Comparison of ENCODE assay signal across 8 mouse cellular contexts in genomic region chr16:22439499-22440177, GRCm38 (mm10). TPM values are rescaled to one million over a fixed set of nuclear protein-coding genes. Genes with fewer than 3 reads are reported as not detected.
DNase-seq lines count a peak whose midpoint lies in the region; ATAC-seq and TF ChIP-seq lines count a peak whose summit lies in the region.

Gene Etv5 (minus strand): TSS chr16:22439719.

- no peaks in the 10 kb centered on the region for H3K36me3 ChIP-seq in hindbrain, embryonic 10.5 days
- H3K36me3 ChIP-seq in lung, postnatal 0 days (ENCODE audit: insufficient read depth, low read length) = no peaks in the 10 kb centered on the region

- peak within 1 kb of the TSS; percentile 71 for H3K9ac ChIP-seq in lung, postnatal 0 days (replicated peaks; ENCODE audit: low read depth)

- peak within 1 kb of the TSS; percentile 97 for H3K4me2 ChIP-seq in lung, postnatal 0 days (replicated peaks; ENCODE audit: low read depth, low read length)

- DNase-seq in MN1 (ENCODE audit: low spot score) = peak; percentile 98
- peak; percentile 100 for DNase-seq in cerebellum, adult 9-10 months
- peak; percentile 99 for DNase-seq in hindbrain, embryonic 10.5 days (ENCODE audit: low spot score)
- DNase-seq in layer of hippocampus, adult 9-11 months = peak; percentile 100
- peak; percentile 100 for DNase-seq in lung, postnatal 0 days (ENCODE audit: low spot score)
- DNase-seq in ovary, postnatal 14 days (ENCODE audit: low spot score) = peak; percentile 97
- peak; percentile 97 for DNase-seq in thymus, postnatal 14 days

- ATAC-seq in frontal cortex, adult (ENCODE audit: low TSS enrichment) = peak; percentile 93
- ATAC-seq in lung, postnatal 0 days = peak; percentile 96

- H3K4me1 ChIP-seq in hindbrain, embryonic 10.5 days (replicated peaks) = peaks cover 60% of the 10 kb centered on the region
- peaks cover 9% of the 10 kb centered on the region; the same call in 1 of the 2 replicates for H3K4me1 ChIP-seq in lung, postnatal 0 days (ENCODE audit: insufficient read depth, low read depth, low read length)

- no peak for TF ChIP-seq CTCF in lung, postnatal 0 days (IDR thresholded peaks at IDR 0.05)

- H3K27ac ChIP-seq in hindbrain, embryonic 10.5 days = peak within 1 kb of the TSS; percentile 89
- peak within 1 kb of the TSS; percentile 83 for H3K27ac ChIP-seq in lung, postnatal 0 days (ENCODE audit: low read length)

- WGBS in hindbrain, embryonic 10.5 days = under 1% methylated on average over 63 of the region's 63 CpGs
- WGBS in lung, postnatal 0 days = 1% methylated on average over 47 of the region's 63 CpGs

- H3K9me3 ChIP-seq in hindbrain, embryonic 10.5 days = no peaks in the 10 kb centered on the region
- no peaks in the 10 kb centered on the region for H3K9me3 ChIP-seq in lung, postnatal 0 days (ENCODE audit: low read length)

- peaks cover 67% of the 10 kb centered on the region for H3K27me3 ChIP-seq in hindbrain, embryonic 10.5 days (ENCODE audit: insufficient read depth, poor library complexity, severe bottlenecking)
- no peaks in the 10 kb centered on the region for H3K27me3 ChIP-seq in lung, postnatal 0 days (replicated peaks; ENCODE audit: insufficient read depth, low read length)

- H3K4me3 ChIP-seq in hindbrain, embryonic 10.5 days = peak within 1 kb of the TSS; percentile 83
- H3K4me3 ChIP-seq in lung, postnatal 0 days (ENCODE audit: low read depth, low read length) = peak within 1 kb of the TSS; percentile 88

- TF ChIP-seq EP300 in lung, postnatal 0 days (IDR thresholded peaks at IDR 0.05) = peak; percentile 67; the same call in 1 of the 2 replicates

RNA-seq across cellular contexts. Expression of gene Etv5, which starts in this region (rescaled TPM):
- polyA plus RNA-seq in hindbrain, embryonic 10.5 days (2016; fragmentation: Nextera tagmentation; extraction: Ambion mirVana) = 18.9 and 28.5 TPM in 2 replicates
- 76.7 and 78.5 TPM in 2 replicates for polyA plus RNA-seq in lung, postnatal 0 days (2015; fragmentation: Nextera tagmentation; extraction: Ambion mirVana)

Comparison
In these comparisons a context has a peak if more than half of its experiments do, and no peak if none do; other contexts are left out.
1. Peak in every context shown above with its lines: DNase-seq, ATAC-seq, H3K4me3 ChIP-seq and H3K27ac ChIP-seq.